In genomic region chrX:169439546-169439945, GRCm38 (mm10) we compare ENCODE assay signal across 21 mouse cellular contexts.
A peak's percentile ranks its signal among the peaks of the same experiment; 100 is the strongest.
DNase-seq lines count a peak whose midpoint lies in the region; ATAC-seq and TF ChIP-seq lines count a peak whose summit lies in the region.
"Had no signal": no experiment of that assay in that cellular context is flagged by ENCODE, and none has a peak within 500 bp of the region (broad histone marks: within the 10 kb centered on the region; RNA-seq: fewer than 3 reads in every experiment).

No protein-coding gene starts in this region.

- ATAC-seq in lung, embryonic 14.5 days (ENCODE audit: insufficient read depth): peak; percentile 74; the same call in 1 of the 2 replicates
- peak; percentile 59; the same call in 1 of the 2 replicates for ATAC-seq in lung, embryonic 15.5 days (ENCODE audit: borderline replicate concordance, extremely low read depth, low FRiP score, low TSS enrichment)
- peak; percentile 57 for ATAC-seq in lung, embryonic 16.5 days (ENCODE audit: low read depth)
- ATAC-seq: activated CD4-positive, CD25-positive, alpha-beta regulatory T cell, adult 4 months; CD4-positive, CD25-positive, alpha-beta regulatory T cell, adult 4 months; Patski had no signal

- no peak for TF ChIP-seq CTCF in lung, embryonic 14.5 days (IDR thresholded peaks at IDR 0.05; ENCODE audit: low read depth)
- no peak for TF ChIP-seq CTCF in lung, adult 2 months (IDR thresholded peaks at IDR 0.05; ENCODE audit: insufficient read depth, low read length)

- TF ChIP-seq POLR2A in lung, adult 2 months (IDR thresholded peaks at IDR 0.05; ENCODE audit: borderline replicate concordance, extremely low read depth, low read depth, low read length): no peak

- H3K27me3 ChIP-seq in lung, embryonic 14.5 days (ENCODE audit: insufficient read depth, low read length): no peaks in the 10 kb centered on the region
- 0 out of 2 replicates have a peak, but pooled peaks cover 4% of the 10 kb centered on the region for H3K27me3 ChIP-seq in lung, embryonic 15.5 days
- H3K27me3 ChIP-seq in lung, embryonic 16.5 days (ENCODE audit: control insufficient read depth, insufficient read depth, low read depth, low read length): no peaks in the 10 kb centered on the region
- H3K27me3 ChIP-seq: CH12.LX, Patski had no signal

- peak; percentile 75 for DNase-seq in lung, embryonic 14.5 days
- no peak for DNase-seq in lung, postnatal 10 days
- no peak for DNase-seq in lung, adult 2 months
- no peak for DNase-seq in lung, postnatal 36 days
- DNase-seq: adrenal gland, adult 2 months; adrenal gland, adult 8-10 months; adrenal gland, postnatal 10 days; adrenal gland, postnatal 14 days; adrenal gland, postnatal 25 days; adrenal gland, postnatal 36 days; B cell, adult 2 months; cerebellum, adult 11 months; cerebellum, adult 11-12 months; cerebellum, adult 18-20 months had no signal

- H3K36me3 ChIP-seq in lung, embryonic 14.5 days (ENCODE audit: insufficient read depth): no peaks in the 10 kb centered on the region
- H3K36me3 ChIP-seq in lung, embryonic 15.5 days: no peaks in the 10 kb centered on the region
- no peaks in the 10 kb centered on the region for H3K36me3 ChIP-seq in lung, embryonic 16.5 days (ENCODE audit: control insufficient read depth, insufficient read depth, low read length)
- H3K36me3 ChIP-seq: G1E had no signal

- no peak overlapping the region for H3K4me2 ChIP-seq in lung, embryonic 14.5 days
- H3K4me2 ChIP-seq in lung, embryonic 15.5 days: no peak overlapping the region
- no peak overlapping the region for H3K4me2 ChIP-seq in lung, embryonic 16.5 days (ENCODE audit: low read depth, low read length)

- H3K9me3 ChIP-seq in lung, embryonic 14.5 days (ENCODE audit: low read depth, low read length): no peaks in the 10 kb centered on the region
- no peaks in the 10 kb centered on the region for H3K9me3 ChIP-seq in lung, embryonic 15.5 days
- no peaks in the 10 kb centered on the region for H3K9me3 ChIP-seq in lung, embryonic 16.5 days (ENCODE audit: control insufficient read depth, low read length)
- H3K9me3 ChIP-seq: G1E had no signal

- H3K4me3 ChIP-seq in lung, embryonic 14.5 days (ENCODE audit: low read depth, low read length): no peak overlapping the region
- no peak overlapping the region for H3K4me3 ChIP-seq in lung, embryonic 15.5 days
- no peak overlapping the region for H3K4me3 ChIP-seq in lung, adult 2 months (replicated peaks; ENCODE audit: extremely low read depth, low read depth, low read length)
- H3K4me3 ChIP-seq in lung, embryonic 16.5 days (ENCODE audit: low read length): no peak overlapping the region

- H3K9ac ChIP-seq in lung, embryonic 14.5 days: no peak overlapping the region
- no peak overlapping the region for H3K9ac ChIP-seq in lung, embryonic 15.5 days
- no peak overlapping the region for H3K9ac ChIP-seq in lung, embryonic 16.5 days (ENCODE audit: low read length)

- H3K4me1 ChIP-seq in lung, embryonic 14.5 days (ENCODE audit: insufficient read depth): no peaks in the 10 kb centered on the region
- no peaks in the 10 kb centered on the region for H3K4me1 ChIP-seq in lung, embryonic 15.5 days
- no peaks in the 10 kb centered on the region for H3K4me1 ChIP-seq in lung, adult 2 months (ENCODE audit: control insufficient read depth, insufficient read depth, low read length)
- no peaks in the 10 kb centered on the region for H3K4me1 ChIP-seq in lung, embryonic 16.5 days (replicated peaks; ENCODE audit: control insufficient read depth, insufficient read depth, low read length)

- H3K27ac ChIP-seq in lung, embryonic 14.5 days (ENCODE audit: low read depth): no peak overlapping the region
- no peak overlapping the region for H3K27ac ChIP-seq in lung, embryonic 15.5 days
- H3K27ac ChIP-seq in lung, embryonic 16.5 days (ENCODE audit: low read length): no peak overlapping the region
